Mouse (Mus musculus): Measurements from ENCODE around the gene Fam178b.
"Not testable (repeated sequence)": the region's sequence is repeated elsewhere in the genome, so short reads cannot be mapped to it uniquely, and the experiment has no call there.

The Fam178b gene

GRCm38 (mm10) chr1:36546888-36547471, 136.0 kb downstream of the Fam178b start, which contains the start of gene Ankrd39:
TSS of gene Ankrd39 (minus strand) at chr1:36547445.
- peak; percentile 95 to 96 for DNase-seq (ENCODE audit: low spot score in 2 of 2)

- DNase-seq (ENCODE audit: low spot score in 2 of 2), result peak in 1 of 2 experiments; percentile 38
Measured at GRCm38 (mm10) chr1:36545845-36546600, 137.0 kb downstream of the Fam178b start.

GRCm38 (mm10) chr1:36545382-36545781, 137.6 kb downstream of the Fam178b start:
- DNase-seq (ENCODE audit: low spot score in 2 of 2), result no peak

- no peak for DNase-seq (ENCODE audit: low spot score in 2 of 2)
Measured at GRCm38 (mm10) chr1:36542925-36543324, 140.1 kb downstream of the Fam178b start.

GRCm38 (mm10) chr1:36541844-36542243, 141.1 kb downstream of the Fam178b start:
- DNase-seq (ENCODE audit: low spot score in 2 of 2), result no peak

GRCm38 (mm10) chr1:36540807-36541206, 142.2 kb downstream of the Fam178b start:
- DNase-seq (ENCODE audit: low spot score in 2 of 2), result no peak

GRCm38 (mm10) chr1:36540132-36540531, 142.9 kb downstream of the Fam178b start:
- no peak for DNase-seq (ENCODE audit: low spot score in 2 of 2)

GRCm38 (mm10) chr1:36539186-36539585, 143.8 kb downstream of the Fam178b start, which contains the start of gene Gm42417:
TSS of gene Gm42417 (minus strand) at chr1:36539429.
- no peak for DNase-seq (ENCODE audit: low spot score in 2 of 2)

GRCm38 (mm10) chr1:36538727-36539126, 144.3 kb downstream of the Fam178b start:
- DNase-seq (ENCODE audit: low spot score in 2 of 2), result no peak

GRCm38 (mm10) chr1:36536783-36537182, 146.2 kb downstream of the Fam178b start, which contains the start of gene Ankrd23:
TSS of gene Ankrd23 (minus strand) at chr1:36536883.
- DNase-seq (ENCODE audit: low spot score in 2 of 2), result not testable (repeated sequence)

- no peak for DNase-seq (ENCODE audit: low spot score in 2 of 2)
Measured at GRCm38 (mm10) chr1:36536397-36536728, 146.6 kb downstream of the Fam178b start.

GRCm38 (mm10) chr1:36535477-36536396, 147.2 kb downstream of the Fam178b start:
- DNase-seq (ENCODE audit: low spot score in 2 of 2), result no peak

- DNase-seq (ENCODE audit: low spot score in 2 of 2), result no peak
Measured at GRCm38 (mm10) chr1:36534595-36535058, 148.4 kb downstream of the Fam178b start.

- DNase-seq (ENCODE audit: low spot score in 2 of 2), result no peak
Measured at GRCm38 (mm10) chr1:36533546-36533945, 149.4 kb downstream of the Fam178b start.

GRCm38 (mm10) chr1:36531461-36531860, 151.5 kb downstream of the Fam178b start:
- no peak for DNase-seq (ENCODE audit: low spot score in 2 of 2)

- DNase-seq (ENCODE audit: low spot score in 2 of 2), result no peak
Measured at GRCm38 (mm10) chr1:36530962-36531361, 152.0 kb downstream of the Fam178b start.

GRCm38 (mm10) chr1:36530485-36530884, 152.5 kb downstream of the Fam178b start:
- DNase-seq (ENCODE audit: low spot score in 2 of 2), result no peak

GRCm38 (mm10) chr1:36529875-36530274, 153.1 kb downstream of the Fam178b start:
- no peak for DNase-seq (ENCODE audit: low spot score in 2 of 2)

GRCm38 (mm10) chr1:36529274-36529673, 153.7 kb downstream of the Fam178b start:
- no peak for DNase-seq (ENCODE audit: low spot score in 2 of 2)

GRCm38 (mm10) chr1:36528351-36528750, 154.6 kb downstream of the Fam178b start:
- no peak for DNase-seq (ENCODE audit: low spot score in 2 of 2)

- no peak for DNase-seq (ENCODE audit: low spot score in 2 of 2)
Measured at GRCm38 (mm10) chr1:36526903-36527302, 156.1 kb downstream of the Fam178b start.

GRCm38 (mm10) chr1:36525774-36526173, 157.2 kb downstream of the Fam178b start:
- no peak for DNase-seq (ENCODE audit: low spot score in 2 of 2)
